Mouse (Mus musculus) ES-E14 (cell line): ENCODE results near the gene Ncbp1. TPM values are rescaled to one million over a fixed set of nuclear protein-coding genes. Genes with fewer than 3 reads are reported as not detected.

Source experiments
- DNase-seq: peaks from one replicate; pipeline ENCODE4 v3.0.0-alpha.2; 2013; ENCODE audit warnings: low read depth, low spot score
- H3K27ac ChIP-seq: 2 replicates; pipeline ENCODE4 v1.5.1; 2012; ENCODE audit warnings: low read depth, mild to moderate bottlenecking, low read length, moderate library complexity, mixed read lengths; ENCODE audit not compliant: poor library complexity, insufficient read depth, severe bottlenecking
- H3K36me3 ChIP-seq: 2 replicates; pipeline ENCODE4 v1.6.1; 2012; ENCODE audit warnings: mild to moderate bottlenecking, low read length, moderate library complexity, mixed read lengths; ENCODE audit not compliant: control insufficient read depth, poor library complexity, insufficient read depth, severe bottlenecking
- H3K4me1 ChIP-seq, 2 experiments: fragments of 150-350 bp in 1 of 2; sonication (generic) in 1 of 2; 2 replicates each; pipeline ENCODE4 v1.6.1; 2012; ENCODE audit warnings: low read length in 2 of 2, mild to moderate bottlenecking in 1 of 2, mixed read lengths in 1 of 2; ENCODE audit not compliant: control insufficient read depth in 2 of 2, insufficient read depth in 2 of 2, poor library complexity in 1 of 2
- H3K4me3 ChIP-seq, 2 experiments: fragments of 150-350 bp in 1 of 2; sonication (generic) in 1 of 2; 2 replicates each; pipeline ENCODE4 v1.5.1; 2012; ENCODE audit warnings: low read length in 2 of 2, low read depth in 1 of 2, mild to moderate bottlenecking in 1 of 2, mixed read lengths in 1 of 2; ENCODE audit not compliant: insufficient read depth in 1 of 2, poor library complexity in 1 of 2, severe bottlenecking in 1 of 2
- H3K9ac ChIP-seq: 2 replicates; pipeline ENCODE4 v1.6.1; 2012; ENCODE audit warnings: low read depth, mild to moderate bottlenecking, low read length, mixed read lengths; ENCODE audit not compliant: poor library complexity, insufficient read depth, severe bottlenecking
- H3K9me3 ChIP-seq: fragments of 150-350 bp; sonication (generic); 2 replicates; pipeline ENCODE4 v1.6.1; 2012; ENCODE audit warnings: low read depth, mild to moderate bottlenecking, low read length; ENCODE audit not compliant: control insufficient read depth, insufficient read depth
- CHD2 ChIP-seq: IDR thresholded peaks from 2 replicates; pipeline ENCODE4 v1.6.1; 2014; ENCODE audit warnings: mild to moderate bottlenecking, low read depth, low read length, inconsistent platforms
- HCFC1 ChIP-seq: IDR thresholded peaks from 2 replicates; pipeline ENCODE4 v1.6.1; 2012; ENCODE audit warnings: low read length, inconsistent platforms, borderline replicate concordance; ENCODE audit not compliant: insufficient read depth
- MAFK ChIP-seq: IDR thresholded peaks from 2 replicates; pipeline ENCODE4 v1.6.1; 2014; ENCODE audit warnings: mild to moderate bottlenecking, low read depth, low read length, inconsistent platforms; ENCODE audit not compliant: insufficient read depth
- ZC3H11A ChIP-seq: IDR thresholded peaks from 2 replicates; pipeline ENCODE4 v1.6.1; 2012; ENCODE audit warnings: low read depth, mild to moderate bottlenecking, inconsistent platforms, low read length, borderline replicate concordance
- ZNF384 ChIP-seq: IDR thresholded peaks from 2 replicates; pipeline ENCODE4 v1.6.1; 2012; ENCODE audit warnings: low read depth, low read length, inconsistent platforms
- in situ Hi-C, 2 experiments: fragments of 600-800 bp; cut with MboI; formaldehyde crosslinking; loops; one replicate each; pipeline ENCODE4 v1.15.1; 2025; ENCODE audit warnings: low sequenced_read_pairs in 2 of 2, inconsistent platforms in 1 of 2; ENCODE audit not compliant: unreplicated experiment in 2 of 2
- total RNA-seq: library from RNA; depleted of rRNA; stranded (reverse); fragments of 300-350 nt; gene quantifications from 2 replicates; pipeline ENCODE4 v1.2.3, GENCODE M21; 2012

Ncbp1 gene
- total RNA-seq, 1 experiment, result 80.1 TPM

GRCm38 (mm10) chr4:46101211-46101711, 37.2 kb upstream of the Ncbp1 start:
- no peaks in the 10 kb centered on the region for H3K4me1 ChIP-seq
- H3K9me3 ChIP-seq, result no peaks in the 10 kb centered on the region
- in situ Hi-C loops, result no loop called here
- no peak overlapping the region for H3K9ac ChIP-seq
- no peak overlapping the region for H3K4me3 ChIP-seq
- no peak overlapping the region for H3K27ac ChIP-seq
- H3K36me3 ChIP-seq, result no peaks in the 10 kb centered on the region
- TF ChIP-seq MAFK (no peak), ZC3H11A (no peak), CHD2 (no peak), HCFC1 (no peak), ZNF384 (no peak)
- no peak for DNase-seq

- Histone ChIP-seq H3K36me3 (no peaks in the 10 kb centered on the region), H3K4me1 (no peaks in the 10 kb centered on the region), H3K9me3 (no peaks in the 10 kb centered on the region), H3K4me3 (no peak overlapping the region), H3K9ac (no peak overlapping the region), H3K27ac (no peak overlapping the region)
- TF ChIP-seq CHD2 (no peak), ZC3H11A (no peak), MAFK (no peak), ZNF384 (no peak), HCFC1 (no peak)
- in situ Hi-C loops, result no loop called here
- DNase-seq, result no peak
These were observed 36.2 kb upstream of the Ncbp1 start for GRCm38 (mm10) chr4:46102078-46102769.

- Histone ChIP-seq H3K9me3 (no peaks in the 10 kb centered on the region), H3K4me3 (no peak overlapping the region), H3K4me1 (no peaks in the 10 kb centered on the region), H3K9ac (no peak overlapping the region), H3K36me3 (peaks cover 6% of the 10 kb centered on the region), H3K27ac (no peak overlapping the region)
- DNase-seq, result no peak
- in situ Hi-C loops, result no loop called here
- no peak for TF ChIP-seq MAFK
- TF ChIP-seq CHD2, result no peak
- TF ChIP-seq HCFC1, result no peak
- no peak for TF ChIP-seq ZNF384
- TF ChIP-seq ZC3H11A, result no peak
These were observed 28.3 kb upstream of the Ncbp1 start for GRCm38 (mm10) chr4:46110084-46110483.

- Histone ChIP-seq H3K4me3 (no peak overlapping the region), H3K36me3 (peaks cover 12% of the 10 kb centered on the region), H3K9me3 (no peaks in the 10 kb centered on the region), H3K4me1 (no peaks in the 10 kb centered on the region), H3K9ac (no peak overlapping the region), H3K27ac (no peak overlapping the region)
- DNase-seq, result no peak
- in situ Hi-C loops, result no loop called here
- TF ChIP-seq CHD2 (no peak), ZNF384 (no peak), HCFC1 (no peak), ZC3H11A (no peak), MAFK (no peak)
These were observed 27.1 kb upstream of the Ncbp1 start for GRCm38 (mm10) chr4:46111361-46111760.
